Mouse (Mus musculus): Measurements from ENCODE around the gene Traf3ip2. TPM values are rescaled to one million over a fixed set of nuclear protein-coding genes. Genes with fewer than 3 reads are reported as not detected.

Traf3ip2 gene
- polyA plus RNA-seq, 1 experiment from 2014 or later, result 1.2 TPM

GRCm38 (mm10) chr10:39674106-39674505 is 61.4 kb downstream of the Traf3ip2 start:
- no peaks in the 10 kb centered on the region for H3K9me3 ChIP-seq (replicated peaks; ENCODE audit: control insufficient read depth, low read length)
- no peaks in the 10 kb centered on the region for H3K36me3 ChIP-seq (ENCODE audit: control insufficient read depth, insufficient read depth)
- H3K27ac ChIP-seq (ENCODE audit: low read length), result no peak overlapping the region
- ATAC-seq (ENCODE audit: low read depth), result no peak
- H3K4me1 ChIP-seq (ENCODE audit: control insufficient read depth, low read depth, low read length), result no peaks in the 10 kb centered on the region
- H3K27me3 ChIP-seq (ENCODE audit: control insufficient read depth, insufficient read depth, low read depth, low read length), result no peaks in the 10 kb centered on the region
- no peak overlapping the region for H3K9ac ChIP-seq (ENCODE audit: low read depth, low read length)
- no peak overlapping the region for H3K4me3 ChIP-seq (ENCODE audit: low read depth, low read length)
- no peak overlapping the region for H3K4me2 ChIP-seq (ENCODE audit: low read depth, low read length)
- WGBS (ENCODE audit: insufficient replicate concordance), result 40% methylated on average over 3 of the region's 3 CpGs

GRCm38 (mm10) chr10:39674766-39675165 is 62.0 kb downstream of the Traf3ip2 start:
- H3K27ac ChIP-seq (ENCODE audit: low read length), result no peak overlapping the region
- no peaks in the 10 kb centered on the region for H3K27me3 ChIP-seq (ENCODE audit: control insufficient read depth, insufficient read depth, low read depth, low read length)
- H3K9me3 ChIP-seq (replicated peaks; ENCODE audit: control insufficient read depth, low read length), result no peaks in the 10 kb centered on the region
- no peaks in the 10 kb centered on the region for H3K36me3 ChIP-seq (ENCODE audit: control insufficient read depth, insufficient read depth)
- H3K4me3 ChIP-seq (ENCODE audit: low read depth, low read length), result no peak overlapping the region
- WGBS (ENCODE audit: insufficient replicate concordance), result 67% methylated on average over 3 of the region's 3 CpGs
- ATAC-seq (ENCODE audit: low read depth), result no peak
- no peak overlapping the region for H3K4me2 ChIP-seq (ENCODE audit: low read depth, low read length)
- H3K4me1 ChIP-seq (ENCODE audit: control insufficient read depth, low read depth, low read length), result no peaks in the 10 kb centered on the region
- H3K9ac ChIP-seq (ENCODE audit: low read depth, low read length), result no peak overlapping the region

- no peak for ATAC-seq (ENCODE audit: low read depth)
- H3K4me1 ChIP-seq (ENCODE audit: control insufficient read depth, low read depth, low read length), result no peaks in the 10 kb centered on the region
- H3K27ac ChIP-seq (ENCODE audit: low read length), result no peak overlapping the region
- H3K9me3 ChIP-seq (replicated peaks; ENCODE audit: control insufficient read depth, low read length), result no peaks in the 10 kb centered on the region
- H3K4me3 ChIP-seq (ENCODE audit: low read depth, low read length), result no peak overlapping the region
- H3K27me3 ChIP-seq (ENCODE audit: control insufficient read depth, insufficient read depth, low read depth, low read length), result no peaks in the 10 kb centered on the region
- no peak overlapping the region for H3K4me2 ChIP-seq (ENCODE audit: low read depth, low read length)
- WGBS (ENCODE audit: insufficient replicate concordance), result 76% methylated on average over 4 of the region's 4 CpGs
- no peak overlapping the region for H3K9ac ChIP-seq (ENCODE audit: low read depth, low read length)
- H3K36me3 ChIP-seq (ENCODE audit: control insufficient read depth, insufficient read depth), result no peaks in the 10 kb centered on the region
Measured at GRCm38 (mm10) chr10:39678199-39678791, 65.6 kb downstream of the Traf3ip2 start.

GRCm38 (mm10) chr10:39681014-39681413 is 68.3 kb downstream of the Traf3ip2 start:
- Histone ChIP-seq H3K4me3 (ENCODE audit: low read depth, low read length) (no peak overlapping the region), H3K4me1 (ENCODE audit: control insufficient read depth, low read depth, low read length) (no peaks in the 10 kb centered on the region), H3K4me2 (ENCODE audit: low read depth, low read length) (no peak overlapping the region), H3K27me3 (ENCODE audit: control insufficient read depth, insufficient read depth, low read depth, low read length) (no peaks in the 10 kb centered on the region), H3K36me3 (ENCODE audit: control insufficient read depth, insufficient read depth) (no peaks in the 10 kb centered on the region), H3K9ac (ENCODE audit: low read depth, low read length) (no peak overlapping the region), H3K27ac (ENCODE audit: low read length) (no peak overlapping the region), H3K9me3 (replicated peaks; ENCODE audit: control insufficient read depth, low read length) (no peaks in the 10 kb centered on the region)
- ATAC-seq (ENCODE audit: low read depth), result no peak
- 57% methylated on average over 4 of the region's 4 CpGs for WGBS (ENCODE audit: insufficient replicate concordance)

- 47% methylated on average over 2 of the region's 2 CpGs for WGBS (ENCODE audit: insufficient replicate concordance)
- H3K9me3 ChIP-seq (replicated peaks; ENCODE audit: control insufficient read depth, low read length), result no peaks in the 10 kb centered on the region
- H3K27me3 ChIP-seq (ENCODE audit: control insufficient read depth, insufficient read depth, low read depth, low read length), result no peaks in the 10 kb centered on the region
- H3K4me1 ChIP-seq (ENCODE audit: control insufficient read depth, low read depth, low read length), result no peaks in the 10 kb centered on the region
- no peak overlapping the region for H3K4me3 ChIP-seq (ENCODE audit: low read depth, low read length)
- H3K36me3 ChIP-seq (ENCODE audit: control insufficient read depth, insufficient read depth), result no peaks in the 10 kb centered on the region
- no peak overlapping the region for H3K27ac ChIP-seq (ENCODE audit: low read length)
- H3K4me2 ChIP-seq (ENCODE audit: low read depth, low read length), result no peak overlapping the region
- ATAC-seq (ENCODE audit: low read depth), result no peak
- no peak overlapping the region for H3K9ac ChIP-seq (ENCODE audit: low read depth, low read length)
Measured at GRCm38 (mm10) chr10:39682556-39682955, 69.8 kb downstream of the Traf3ip2 start.

GRCm38 (mm10) chr10:39683481-39683880 is 70.7 kb downstream of the Traf3ip2 start:
- H3K36me3 ChIP-seq (ENCODE audit: control insufficient read depth, insufficient read depth), result no peaks in the 10 kb centered on the region
- H3K4me1 ChIP-seq (ENCODE audit: control insufficient read depth, low read depth, low read length), result no peaks in the 10 kb centered on the region
- ATAC-seq (ENCODE audit: low read depth), result no peak
- WGBS (ENCODE audit: insufficient replicate concordance), result 64% methylated on average over 2 of the region's 2 CpGs
- H3K9me3 ChIP-seq (replicated peaks; ENCODE audit: control insufficient read depth, low read length), result no peaks in the 10 kb centered on the region
- no peaks in the 10 kb centered on the region for H3K27me3 ChIP-seq (ENCODE audit: control insufficient read depth, insufficient read depth, low read depth, low read length)
- H3K27ac ChIP-seq (ENCODE audit: low read length), result no peak overlapping the region
- no peak overlapping the region for H3K4me3 ChIP-seq (ENCODE audit: low read depth, low read length)
- H3K9ac ChIP-seq (ENCODE audit: low read depth, low read length), result no peak overlapping the region
- no peak overlapping the region for H3K4me2 ChIP-seq (ENCODE audit: low read depth, low read length)

- no peaks in the 10 kb centered on the region for H3K9me3 ChIP-seq (replicated peaks; ENCODE audit: control insufficient read depth, low read length)
- no peak overlapping the region for H3K27ac ChIP-seq (ENCODE audit: low read length)
- H3K4me2 ChIP-seq (ENCODE audit: low read depth, low read length), result no peak overlapping the region
- H3K9ac ChIP-seq (ENCODE audit: low read depth, low read length), result no peak overlapping the region
- WGBS (ENCODE audit: insufficient replicate concordance), result 68% methylated on average over 4 of the region's 4 CpGs
- ATAC-seq (ENCODE audit: low read depth), result no peak
- H3K36me3 ChIP-seq (ENCODE audit: control insufficient read depth, insufficient read depth), result no peaks in the 10 kb centered on the region
- no peaks in the 10 kb centered on the region for H3K27me3 ChIP-seq (ENCODE audit: control insufficient read depth, insufficient read depth, low read depth, low read length)
- H3K4me3 ChIP-seq (ENCODE audit: low read depth, low read length), result no peak overlapping the region
- no peaks in the 10 kb centered on the region for H3K4me1 ChIP-seq (ENCODE audit: control insufficient read depth, low read depth, low read length)
Measured at GRCm38 (mm10) chr10:39686811-39687210, 74.1 kb downstream of the Traf3ip2 start.

GRCm38 (mm10) chr10:39687851-39688250 is 75.1 kb downstream of the Traf3ip2 start:
- Histone ChIP-seq H3K36me3 (ENCODE audit: control insufficient read depth, insufficient read depth) (no peaks in the 10 kb centered on the region), H3K9me3 (replicated peaks; ENCODE audit: control insufficient read depth, low read length) (no peaks in the 10 kb centered on the region), H3K27ac (ENCODE audit: low read length) (no peak overlapping the region), H3K4me3 (ENCODE audit: low read depth, low read length) (no peak overlapping the region), H3K27me3 (ENCODE audit: control insufficient read depth, insufficient read depth, low read depth, low read length) (no peaks in the 10 kb centered on the region), H3K9ac (ENCODE audit: low read depth, low read length) (no peak overlapping the region), H3K4me1 (ENCODE audit: control insufficient read depth, low read depth, low read length) (no peaks in the 10 kb centered on the region), H3K4me2 (ENCODE audit: low read depth, low read length) (no peak overlapping the region)
- 62% methylated on average over 3 of the region's 3 CpGs for WGBS (ENCODE audit: insufficient replicate concordance)
- ATAC-seq (ENCODE audit: low read depth), result no peak

GRCm38 (mm10) chr10:39691351-39692064 is 78.8 kb downstream of the Traf3ip2 start:
- Histone ChIP-seq H3K9ac (ENCODE audit: low read depth, low read length) (no peak overlapping the region), H3K4me2 (ENCODE audit: low read depth, low read length) (no peak overlapping the region), H3K9me3 (replicated peaks; ENCODE audit: control insufficient read depth, low read length) (no peaks in the 10 kb centered on the region), H3K27ac (ENCODE audit: low read length) (no peak overlapping the region), H3K36me3 (ENCODE audit: control insufficient read depth, insufficient read depth) (no peaks in the 10 kb centered on the region), H3K4me1 (ENCODE audit: control insufficient read depth, low read depth, low read length) (no peaks in the 10 kb centered on the region), H3K27me3 (ENCODE audit: control insufficient read depth, insufficient read depth, low read depth, low read length) (no peaks in the 10 kb centered on the region), H3K4me3 (ENCODE audit: low read depth, low read length) (no peak overlapping the region)
- 62% methylated on average over 11 of the region's 11 CpGs for WGBS (ENCODE audit: insufficient replicate concordance)
- ATAC-seq (ENCODE audit: low read depth), result no peak

Measured in liver, embryonic 16.5 days (tissue).